In genomic region chrX:77533922-77534321, GRCm38 (mm10) we compare ENCODE assay signal across 12 mouse cellular contexts. TPM values are rescaled to one million over a fixed set of nuclear protein-coding genes. Genes with fewer than 3 reads are reported as not detected.
DNase-seq lines count a peak whose midpoint lies in the region; ATAC-seq lines count a peak whose summit lies in the region.
"Had no signal": no experiment of that assay in that cellular context is flagged by ENCODE, and none has a peak within 500 bp of the region (broad histone marks: within the 10 kb centered on the region; RNA-seq: fewer than 3 reads in every experiment).

No protein-coding gene starts in this region.

- whole genome bisulfite sequencing in intestine, embryonic 15.5 days, result 57% methylated on average over 2 of the region's 2 CpGs

- no peak for ATAC-seq in intestine, embryonic 15.5 days
- ATAC-seq: Patski had no signal

- H3K27me3 ChIP-seq in intestine, embryonic 15.5 days (replicated peaks), result no peaks in the 10 kb centered on the region
- H3K27me3 ChIP-seq: embryonic facial prominence, embryonic 13.5 days; heart, embryonic 13.5 days; limb, embryonic 13.5 days; neural tube, embryonic 15.5 days had no signal

- peak; percentile 30 for DNase-seq in kidney, postnatal 14 days
- no peak for DNase-seq in kidney, postnatal 10 days
- peak; percentile 10 for DNase-seq in Muller cell, postnatal 12 days (ENCODE audit: inconsistent ontology term)
- peak; percentile 69 for DNase-seq in gastrocnemius, adult 18-20 months (ENCODE audit: low spot score)
- peak; percentile 7 for DNase-seq in lung, postnatal 10 days
- DNase-seq in layer of hippocampus, adult 8-10 months (ENCODE audit: low spot score in 2 of 2), result no peak

- no peak overlapping the region for H3K27ac ChIP-seq in intestine, embryonic 15.5 days
- H3K27ac ChIP-seq: embryonic facial prominence, embryonic 13.5 days; heart, embryonic 13.5 days; limb, embryonic 13.5 days; neural tube, embryonic 15.5 days had no signal

- H3K4me1 ChIP-seq in intestine, embryonic 15.5 days (replicated peaks), result no peaks in the 10 kb centered on the region
- H3K4me1 ChIP-seq: embryonic facial prominence, embryonic 13.5 days; limb, embryonic 13.5 days; neural tube, embryonic 15.5 days had no signal

- no peak overlapping the region for H3K9ac ChIP-seq in intestine, embryonic 15.5 days
- H3K9ac ChIP-seq: embryonic facial prominence, embryonic 13.5 days; heart, embryonic 13.5 days; limb, embryonic 13.5 days; neural tube, embryonic 15.5 days had no signal

- no peaks in the 10 kb centered on the region for H3K36me3 ChIP-seq in intestine, embryonic 15.5 days
- H3K36me3 ChIP-seq: embryonic facial prominence, embryonic 13.5 days; heart, embryonic 13.5 days; limb, embryonic 13.5 days; neural tube, embryonic 15.5 days had no signal

- no peak overlapping the region for H3K4me3 ChIP-seq in intestine, embryonic 15.5 days (replicated peaks)
- H3K4me3 ChIP-seq: embryonic facial prominence, embryonic 13.5 days; heart, embryonic 13.5 days; limb, embryonic 13.5 days; neural tube, embryonic 15.5 days had no signal

- H3K4me2 ChIP-seq in intestine, embryonic 15.5 days (replicated peaks), result no peak overlapping the region
- H3K4me2 ChIP-seq: embryonic facial prominence, embryonic 13.5 days; heart, embryonic 13.5 days; limb, embryonic 13.5 days; neural tube, embryonic 15.5 days had no signal

- no peaks in the 10 kb centered on the region for H3K9me3 ChIP-seq in intestine, embryonic 15.5 days
- H3K9me3 ChIP-seq: embryonic facial prominence, embryonic 13.5 days; heart, embryonic 13.5 days; limb, embryonic 13.5 days; neural tube, embryonic 15.5 days had no signal

RNA-seq across cellular contexts. Expression of gene Tbl1x, which starts 23.1 kb away (rescaled TPM):
- total RNA-seq in gastrocnemius, adult 18-20 months (2021), result 10 to 100 TPM; 10.3 to 12.8 TPM
- 60.6 and 66.1 TPM in 2 replicates for polyA plus RNA-seq in intestine, embryonic 15.5 days (2015; fragmentation: Nextera tagmentation; extraction: Ambion mirVana)
- 10 to 100 TPM; 31.9 to 36.1 (median 34.3) TPM for total RNA-seq in layer of hippocampus, adult 8-10 months (2022)

Comparison
In these comparisons a context has a peak if more than half of its experiments do, and no peak if none do; other contexts are left out.
1. DNase-seq: peak in kidney, postnatal 14 days (single experiment), Muller cell, postnatal 12 days (single experiment), gastrocnemius, adult 18-20 months (single experiment) and lung, postnatal 10 days (single experiment); none in kidney, postnatal 10 days (single experiment) and layer of hippocampus, adult 8-10 months (0 of 2).